Mouse (Mus musculus) limb, embryonic 14.5 days (tissue): ENCODE results near the gene Chst11. TPM values are rescaled to one million over a fixed set of nuclear protein-coding genes. Genes with fewer than 3 reads are reported as not detected.

Experiments
- ATAC-seq: fragments of 200-750 bp; cut with Nextera tagmentation; 2 replicates; pipeline ENCODE4 v1.8.0; 2017; ENCODE audit warnings: low read depth, moderate number of reproducible peaks, moderate TSS enrichment; ENCODE audit not compliant: low FRiP score
- DNase-seq: peaks from one replicate; pipeline ENCODE4 v3.0.0-alpha.2; 2015; ENCODE audit warnings: low spot score
- H3K27ac ChIP-seq: fragments of 300-500 bp; sonication (generic); replicated peaks from 2 replicates; pipeline ENCODE4 v1.5.1; 2014; ENCODE audit warnings: low read depth, mild to moderate bottlenecking, low read length, moderate library complexity, mixed read lengths
- H3K27me3 ChIP-seq: fragments of 300-500 bp; sonication (generic); 2 replicates; pipeline ENCODE4 v1.6.1; 2014; ENCODE audit warnings: low read length, mixed read lengths; ENCODE audit not compliant: control insufficient read depth, insufficient read depth
- H3K36me3 ChIP-seq: fragments of 300-500 bp; sonication (generic); 2 replicates; pipeline ENCODE4 v1.6.1; 2014; ENCODE audit warnings: mild to moderate bottlenecking, low read length, moderate library complexity, mixed read lengths; ENCODE audit not compliant: control insufficient read depth, insufficient read depth
- H3K4me1 ChIP-seq: fragments of 300-500 bp; sonication (generic); 2 replicates; pipeline ENCODE4 v1.6.1; 2014; ENCODE audit warnings: antibody characterized with exemption, low read length, mixed read lengths; ENCODE audit not compliant: control insufficient read depth, insufficient read depth
- H3K4me2 ChIP-seq: fragments of 300-500 bp; sonication (generic); replicated peaks from 2 replicates; pipeline ENCODE4 v1.6.1; 2014; ENCODE audit warnings: low read depth, mild to moderate bottlenecking, low read length, moderate library complexity; ENCODE audit not compliant: severe bottlenecking
- H3K4me3 ChIP-seq: fragments of 300-500 bp; sonication (generic); replicated peaks from 2 replicates; pipeline ENCODE4 v1.5.1; 2014; ENCODE audit warnings: low read length
- H3K9ac ChIP-seq: fragments of 300-500 bp; sonication (generic); 2 replicates; pipeline ENCODE4 v1.6.1; 2014; ENCODE audit warnings: mild to moderate bottlenecking, low read depth, low read length, moderate library complexity; ENCODE audit not compliant: severe bottlenecking
- H3K9me3 ChIP-seq: fragments of 300-500 bp; sonication (generic); 2 replicates; pipeline ENCODE4 v1.6.1; 2016; ENCODE audit warnings: low read length; ENCODE audit not compliant: control insufficient read depth
- POLR2A ChIP-seq: fragments of 200-500 bp; IDR thresholded peaks from 2 replicates; pipeline ENCODE4 v1.8.0; 2012; ENCODE audit warnings: inconsistent platforms, mild to moderate bottlenecking, moderate library complexity, borderline replicate concordance; ENCODE audit not compliant: insufficient read depth, insufficient read length; ENCODE audit errors: extremely low read depth
- WGBS: fragments of 180-500 bp; shearing (Covaris S2); extraction: QIAGEN DNeasy Blood & Tissue Kit; methylation state at CpG from one replicate; pipeline ENCODE4 v1.1.7; 2014; 5-methylcytosine and 5-hydroxymethylcytosine counted together
- polyA plus RNA-seq, 2 experiments: library from polyadenylated mRNA; depleted of rRNA in 1 of 2; stranded (reverse) in 1 of 2; unstranded in 1 of 2; fragments of >200 nt; fragmentation: Nextera tagmentation in 1 of 2; extraction: Ambion mirVana in 1 of 2; gene quantifications; 2 replicates each; pipeline versions ENCODE4 v1.2.1 to v1.2.3; 2012 to 2014

The Chst11 gene
- polyA plus RNA-seq, 2 experiments, result 5.2 to 27.6 TPM

GRCm38 (mm10) chr10:83152723-83153122, 167.4 kb downstream of the Chst11 start:
- no peak overlapping the region for H3K4me3 ChIP-seq

GRCm38 (mm10) chr10:83153374-83153773, 168.1 kb downstream of the Chst11 start:
- Histone ChIP-seq H3K27me3 (no peaks in the 10 kb centered on the region), H3K9me3 (no peaks in the 10 kb centered on the region), H3K4me1 (peaks cover 27% of the 10 kb centered on the region), H3K27ac (no peak overlapping the region), H3K4me3 (no peak overlapping the region), H3K9ac (no peak overlapping the region), H3K4me2 (no peak overlapping the region), H3K36me3 (no peaks in the 10 kb centered on the region)
- ATAC-seq, result no peak
- TF ChIP-seq POLR2A, result no peak
- 84% methylated on average over 5 of the region's 5 CpGs for WGBS
- no peak for DNase-seq

More at GRCm38 (mm10) chr10:83152723-83153122, 167.4 kb downstream of the Chst11 start:
- no peak for ATAC-seq
- TF ChIP-seq POLR2A, result no peak
- peaks cover 27% of the 10 kb centered on the region for H3K4me1 ChIP-seq
- H3K27me3 ChIP-seq, result no peaks in the 10 kb centered on the region
- H3K27ac ChIP-seq, result no peak overlapping the region
- DNase-seq, result no peak
- 60% methylated on average over 1 of the region's 1 CpGs for WGBS
- H3K36me3 ChIP-seq, result no peaks in the 10 kb centered on the region
- H3K9ac ChIP-seq, result no peak overlapping the region
- H3K4me2 ChIP-seq, result no peak overlapping the region
- H3K9me3 ChIP-seq, result no peaks in the 10 kb centered on the region

- 89% methylated on average over 9 of the region's 9 CpGs for WGBS
- no peak for TF ChIP-seq POLR2A
- no peaks in the 10 kb centered on the region for H3K27me3 ChIP-seq
These were observed 168.6 kb downstream of the Chst11 start for GRCm38 (mm10) chr10:83153887-83154286.

GRCm38 (mm10) chr10:83157289-83157688, 172.0 kb downstream of the Chst11 start:
- H3K36me3 ChIP-seq, result no peaks in the 10 kb centered on the region

More at GRCm38 (mm10) chr10:83153887-83154286, 168.6 kb downstream of the Chst11 start:
- ATAC-seq, result no peak
- H3K36me3 ChIP-seq, result no peaks in the 10 kb centered on the region
- H3K4me3 ChIP-seq, result no peak overlapping the region
- H3K9me3 ChIP-seq, result no peaks in the 10 kb centered on the region
- no peak overlapping the region for H3K4me2 ChIP-seq
- H3K27ac ChIP-seq, result no peak overlapping the region
- H3K4me1 ChIP-seq, result peaks cover 30% of the 10 kb centered on the region
- H3K9ac ChIP-seq, result no peak overlapping the region
- DNase-seq, result no peak

GRCm38 (mm10) chr10:83158322-83158721, 173.0 kb downstream of the Chst11 start:
- H3K27ac ChIP-seq, result no peak overlapping the region
- no peak overlapping the region for H3K4me3 ChIP-seq
- H3K4me1 ChIP-seq, result peaks cover 29% of the 10 kb centered on the region
- DNase-seq (no peak), ATAC-seq (no peak)
- no peak overlapping the region for H3K4me2 ChIP-seq
- H3K9ac ChIP-seq, result no peak overlapping the region
- H3K36me3 ChIP-seq, result no peaks in the 10 kb centered on the region
- H3K27me3 ChIP-seq, result no peaks in the 10 kb centered on the region
- no peaks in the 10 kb centered on the region for H3K9me3 ChIP-seq
- no peak for TF ChIP-seq POLR2A
- 37% methylated on average over 8 of the region's 8 CpGs for WGBS

More at GRCm38 (mm10) chr10:83157289-83157688, 172.0 kb downstream of the Chst11 start:
- H3K4me2 ChIP-seq, result no peak overlapping the region
- no peak overlapping the region for H3K27ac ChIP-seq
- H3K27me3 ChIP-seq, result no peaks in the 10 kb centered on the region
- DNase-seq (no peak), ATAC-seq (no peak)
- H3K4me3 ChIP-seq, result no peak overlapping the region
- 88% methylated on average over 5 of the region's 5 CpGs for WGBS
- no peaks in the 10 kb centered on the region for H3K9me3 ChIP-seq
- peaks cover 24% of the 10 kb centered on the region for H3K4me1 ChIP-seq
- TF ChIP-seq POLR2A, result no peak
- H3K9ac ChIP-seq, result no peak overlapping the region

GRCm38 (mm10) chr10:83159229-83159628, 173.9 kb downstream of the Chst11 start:
- WGBS, result 81% methylated on average over 8 of the region's 8 CpGs
- Histone ChIP-seq H3K36me3 (no peaks in the 10 kb centered on the region), H3K4me3 (no peak overlapping the region), H3K27ac (no peak overlapping the region), H3K4me2 (no peak overlapping the region), H3K9ac (no peak overlapping the region), H3K27me3 (no peaks in the 10 kb centered on the region), H3K4me1 (peaks cover 35% of the 10 kb centered on the region), H3K9me3 (no peaks in the 10 kb centered on the region)
- no peak for TF ChIP-seq POLR2A
- no peak for ATAC-seq
- no peak for DNase-seq
